Mouse (Mus musculus) kidney, embryonic 14.5 days (tissue): ENCODE data around the gene Map2k6. TPM values are rescaled to one million over a fixed set of nuclear protein-coding genes. Genes with fewer than 3 reads are reported as not detected.

Source experiments
- ATAC-seq: fragments of 200-750 bp; cut with Nextera tagmentation; 2 replicates; pipeline ENCODE4 v1.8.0; 2017; ENCODE audit warnings: moderate number of reproducible peaks, mild to moderate bottlenecking, moderate TSS enrichment, moderate library complexity; ENCODE audit not compliant: low FRiP score, low TSS enrichment
- H3K27ac ChIP-seq: fragments of 300-500 bp; sonication (generic); 2 replicates; pipeline ENCODE4 v1.5.1; 2014; ENCODE audit warnings: low read depth, mild to moderate bottlenecking, low read length, moderate library complexity, mixed read lengths
- H3K27me3 ChIP-seq: fragments of 300-500 bp; sonication (generic); 2 replicates; pipeline ENCODE4 v1.6.1; 2014; ENCODE audit warnings: mild to moderate bottlenecking, low read length; ENCODE audit not compliant: control insufficient read depth, insufficient read depth
- H3K36me3 ChIP-seq: fragments of 300-500 bp; sonication (generic); 2 replicates; pipeline ENCODE4 v1.6.1; 2014; ENCODE audit warnings: low read length, mixed read lengths; ENCODE audit not compliant: control insufficient read depth, insufficient read depth
- H3K4me1 ChIP-seq: fragments of 300-500 bp; sonication (generic); 2 replicates; pipeline ENCODE4 v1.6.1; 2014; ENCODE audit warnings: low read length, mixed read lengths; ENCODE audit not compliant: control insufficient read depth, insufficient read depth
- H3K4me2 ChIP-seq: fragments of 300-500 bp; sonication (generic); replicated peaks from 2 replicates; pipeline ENCODE4 v1.6.1; 2014; ENCODE audit warnings: low read depth, mild to moderate bottlenecking, low read length
- H3K4me3 ChIP-seq: fragments of 300-500 bp; sonication (generic); 2 replicates; pipeline ENCODE4 v1.5.1; 2014; ENCODE audit warnings: mild to moderate bottlenecking, low read length
- H3K9ac ChIP-seq: fragments of 300-500 bp; sonication (generic); 2 replicates; pipeline ENCODE4 v1.6.1; 2014; ENCODE audit warnings: low read depth, mild to moderate bottlenecking, low read length, moderate library complexity
- H3K9me3 ChIP-seq: fragments of 300-500 bp; sonication (generic); 2 replicates; pipeline ENCODE4 v1.6.1; 2016; ENCODE audit warnings: low read length; ENCODE audit not compliant: control insufficient read depth
- WGBS: fragments of 180-500 bp; shearing (Covaris S2); extraction: QIAGEN DNeasy Blood & Tissue Kit; methylation state at CpG from one replicate; pipeline ENCODE4 v1.1.7; 2014; 5-methylcytosine and 5-hydroxymethylcytosine counted together
- polyA plus RNA-seq: library from polyadenylated mRNA; unstranded; fragments of >200 nt; fragmentation: Nextera tagmentation; extraction: Ambion mirVana; gene quantifications from 2 replicates; pipeline ENCODE4 v1.2.1, GENCODE M21; 2014

The Map2k6 gene
- polyA plus RNA-seq, 1 experiment from 2014 or later: 26.6 TPM

GRCm38 (mm10) chr11:110416691-110417090, 17.8 kb downstream of the Map2k6 start:
- Histone ChIP-seq H3K27me3 (no peaks in the 10 kb centered on the region), H3K4me1 (no peaks in the 10 kb centered on the region), H3K4me3 (no peak overlapping the region), H3K9ac (no peak overlapping the region), H3K4me2 (no peak overlapping the region), H3K9me3 (no peaks in the 10 kb centered on the region), H3K36me3 (no peaks in the 10 kb centered on the region; the same call in 1 of the 2 replicates), H3K27ac (no peak overlapping the region)
- 91% methylated on average over 6 of the region's 6 CpGs for WGBS
- no peak for ATAC-seq

GRCm38 (mm10) chr11:110420463-110420862, 21.5 kb downstream of the Map2k6 start:
- H3K9me3 ChIP-seq: no peaks in the 10 kb centered on the region
- H3K4me1 ChIP-seq: no peaks in the 10 kb centered on the region
- WGBS: 89% methylated on average over 7 of the region's 7 CpGs
- no peak overlapping the region for H3K27ac ChIP-seq
- no peak for ATAC-seq
- no peak overlapping the region for H3K9ac ChIP-seq
- no peak overlapping the region for H3K4me3 ChIP-seq
- no peaks in the 10 kb centered on the region; the same call in 1 of the 2 replicates for H3K36me3 ChIP-seq
- no peaks in the 10 kb centered on the region for H3K27me3 ChIP-seq
- H3K4me2 ChIP-seq: no peak overlapping the region

GRCm38 (mm10) chr11:110426572-110427145, 27.7 kb downstream of the Map2k6 start:
- Histone ChIP-seq H3K9me3 (no peaks in the 10 kb centered on the region), H3K27ac (no peak overlapping the region), H3K9ac (no peak overlapping the region), H3K27me3 (no peaks in the 10 kb centered on the region), H3K4me1 (peaks cover 2% of the 10 kb centered on the region; the same call in 1 of the 2 replicates), H3K36me3 (no peaks in the 10 kb centered on the region), H3K4me2 (no peak overlapping the region), H3K4me3 (no peak overlapping the region)
- 49% methylated on average over 6 of the region's 6 CpGs for WGBS
- no peak for ATAC-seq

DNA sequence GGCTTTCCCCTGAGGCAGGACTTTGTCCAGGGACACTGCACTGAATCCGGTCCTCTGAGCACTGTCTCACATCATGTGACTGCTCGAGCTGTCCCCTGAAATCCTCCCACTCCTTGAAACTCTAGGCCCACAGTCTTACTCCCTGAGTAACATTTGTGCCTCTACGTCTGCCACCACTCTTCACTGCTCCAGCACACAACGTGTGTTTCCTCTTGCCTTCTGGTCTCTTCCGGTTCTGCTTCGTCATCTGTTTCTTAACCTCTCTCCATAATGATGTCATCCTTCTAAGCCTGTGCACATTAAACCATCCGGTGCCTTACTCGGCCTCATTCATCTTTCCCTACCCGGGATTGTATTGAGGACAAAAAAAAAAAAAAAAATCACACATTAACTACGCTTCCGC, 28.2 kb downstream of the Map2k6 start:
- Histone ChIP-seq H3K27ac (no peak overlapping the region), H3K9ac (no peak overlapping the region), H3K9me3 (no peaks in the 10 kb centered on the region), H3K27me3 (no peaks in the 10 kb centered on the region), H3K4me1 (peaks cover 2% of the 10 kb centered on the region; the same call in 1 of the 2 replicates), H3K4me2 (no peak overlapping the region), H3K4me3 (no peak overlapping the region), H3K36me3 (no peaks in the 10 kb centered on the region)
- WGBS: 36% methylated on average over 11 of the region's 11 CpGs
- peak; percentile 54; the same call in 1 of the 2 replicates for ATAC-seq

DNA sequence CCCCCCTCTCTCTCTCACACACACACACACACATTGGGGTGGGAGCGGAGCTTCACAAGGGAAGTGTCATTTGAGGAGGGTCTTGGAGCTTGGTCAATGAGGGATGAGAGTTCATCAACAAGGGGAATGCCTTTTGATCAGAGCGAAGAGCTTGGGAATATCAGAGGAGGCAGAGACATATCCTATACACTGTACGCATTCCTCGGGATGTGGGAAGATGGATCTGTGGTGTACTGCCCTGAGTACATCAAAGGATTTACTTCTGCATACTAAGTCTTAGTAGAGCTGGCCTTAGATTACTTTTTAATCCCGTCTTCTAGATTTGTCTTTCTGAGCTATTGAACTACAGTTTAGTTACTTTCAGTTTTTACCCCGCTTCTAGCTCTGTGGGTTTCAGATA, 30.1 kb downstream of the Map2k6 start:
- no peak overlapping the region for H3K4me2 ChIP-seq

GRCm38 (mm10) chr11:110429837-110430418, 31.0 kb downstream of the Map2k6 start:
- 71% methylated on average over 3 of the region's 3 CpGs for WGBS
- no peaks in the 10 kb centered on the region for H3K27me3 ChIP-seq
- ATAC-seq: no peak

More for the DNA sequence above, 30.1 kb downstream of the Map2k6 start:
- WGBS: 68% methylated on average over 6 of the region's 6 CpGs
- Histone ChIP-seq H3K9ac (no peak overlapping the region), H3K4me3 (no peak overlapping the region), H3K27ac (no peak overlapping the region), H3K9me3 (no peaks in the 10 kb centered on the region), H3K36me3 (no peaks in the 10 kb centered on the region), H3K4me1 (peaks cover 2% of the 10 kb centered on the region; the same call in 1 of the 2 replicates), H3K27me3 (no peaks in the 10 kb centered on the region)
- ATAC-seq: peak; percentile 61; the same call in 1 of the 2 replicates

DNA sequence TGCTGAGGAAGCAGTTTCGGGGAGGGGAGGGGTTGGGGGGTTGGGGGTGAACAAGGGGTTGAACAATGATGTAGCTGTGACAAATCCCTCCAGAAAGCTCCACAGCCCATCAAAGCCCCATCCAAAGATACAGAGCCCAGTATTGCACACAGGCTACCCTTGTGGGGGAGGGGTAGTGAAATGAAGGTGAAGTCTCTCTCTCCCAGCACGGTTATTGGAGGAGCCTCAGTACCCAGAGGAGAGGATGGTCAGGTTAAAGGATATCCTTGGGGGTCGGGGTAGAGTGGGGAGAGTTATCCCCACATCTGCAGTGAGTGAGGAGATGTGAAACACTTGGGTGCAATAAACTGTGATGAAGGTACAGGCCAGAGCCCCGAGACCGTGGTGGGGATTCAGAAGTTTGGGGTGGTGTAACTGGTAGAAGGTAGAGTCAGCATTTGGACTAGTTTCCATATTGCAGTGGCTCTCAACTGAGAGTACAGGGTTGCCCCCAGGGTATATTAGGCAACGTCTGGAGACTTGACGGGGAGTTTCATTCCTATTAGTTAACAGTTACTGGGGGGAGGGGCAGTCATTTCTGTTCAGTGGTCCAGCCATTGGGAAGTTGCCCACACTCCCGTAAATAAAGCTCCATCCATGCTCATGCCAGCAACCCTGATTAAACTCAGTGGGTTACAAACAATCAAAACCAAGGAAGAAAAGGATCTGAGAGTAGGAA, 37.1 kb downstream of the Map2k6 start:
- Histone ChIP-seq H3K9ac (no peak overlapping the region), H3K4me1 (no peaks in the 10 kb centered on the region), H3K9me3 (0 out of 2 replicates have a peak, but pooled peaks cover 3% of the 10 kb centered on the region), H3K36me3 (no peaks in the 10 kb centered on the region), H3K27ac (no peak overlapping the region), H3K27me3 (no peaks in the 10 kb centered on the region), H3K4me2 (no peak overlapping the region), H3K4me3 (no peak overlapping the region)
- WGBS: 75% methylated on average over 8 of the region's 8 CpGs
- ATAC-seq: no peak

More at GRCm38 (mm10) chr11:110429837-110430418, 31.0 kb downstream of the Map2k6 start:
- H3K9ac ChIP-seq: no peak overlapping the region
- no peak overlapping the region for H3K4me3 ChIP-seq
- H3K4me1 ChIP-seq: peaks cover 2% of the 10 kb centered on the region; the same call in 1 of the 2 replicates
- H3K36me3 ChIP-seq: no peaks in the 10 kb centered on the region
- no peak overlapping the region for H3K27ac ChIP-seq
- H3K4me2 ChIP-seq: no peak overlapping the region
- no peaks in the 10 kb centered on the region for H3K9me3 ChIP-seq

DNA sequence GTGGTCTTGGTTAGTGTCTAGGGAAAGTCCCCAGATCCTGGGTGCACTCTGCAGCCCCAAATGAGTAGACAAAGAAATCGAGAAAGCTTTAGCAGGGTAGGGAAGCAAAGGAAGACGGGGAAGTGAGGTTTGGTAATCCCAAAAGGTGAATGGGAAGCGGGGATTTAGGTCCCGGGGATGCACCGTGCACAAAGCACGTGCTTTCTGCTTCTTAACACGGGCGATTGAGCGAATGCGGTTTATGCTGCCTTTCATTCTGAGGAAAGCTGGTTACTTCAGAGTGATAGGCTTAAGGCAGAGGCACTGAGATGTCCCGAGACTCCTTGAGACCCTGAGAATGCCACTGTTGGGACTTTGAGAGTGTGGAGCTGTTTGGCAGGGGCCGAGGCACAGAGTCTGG, 38.1 kb downstream of the Map2k6 start:
- no peak overlapping the region for H3K4me2 ChIP-seq
- no peak overlapping the region for H3K4me3 ChIP-seq
- no peak for ATAC-seq
- H3K27me3 ChIP-seq: no peaks in the 10 kb centered on the region
- H3K4me1 ChIP-seq: no peaks in the 10 kb centered on the region
- H3K9me3 ChIP-seq: 0 out of 2 replicates have a peak, but pooled peaks cover 3% of the 10 kb centered on the region
- no peak overlapping the region for H3K27ac ChIP-seq
- WGBS: 82% methylated on average over 12 of the region's 12 CpGs
- no peaks in the 10 kb centered on the region for H3K36me3 ChIP-seq
- H3K9ac ChIP-seq: no peak overlapping the region

DNA sequence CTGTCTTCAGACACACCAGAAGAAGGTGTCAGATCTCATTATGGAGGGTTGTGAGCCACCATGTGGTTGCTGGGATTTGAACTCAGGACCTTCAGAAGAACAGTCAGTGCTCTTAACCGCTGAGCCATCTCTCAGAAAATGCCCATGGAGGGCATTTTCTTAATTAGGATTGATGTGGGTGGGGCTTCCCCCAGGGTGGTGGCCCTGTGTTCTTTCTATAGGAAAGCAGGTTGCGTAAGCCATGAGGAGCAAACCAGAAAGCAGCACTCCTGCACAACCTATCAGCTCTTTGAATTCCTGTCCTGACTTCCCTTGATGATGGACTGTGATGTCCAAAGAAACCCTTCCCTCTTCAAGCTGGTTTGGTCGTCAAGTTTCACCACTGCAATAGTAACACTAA, 39.2 kb downstream of the Map2k6 start:
- Histone ChIP-seq H3K4me2 (no peak overlapping the region), H3K9ac (no peak overlapping the region), H3K9me3 (0 out of 2 replicates have a peak, but pooled peaks cover 3% of the 10 kb centered on the region), H3K4me1 (no peaks in the 10 kb centered on the region), H3K27me3 (no peaks in the 10 kb centered on the region), H3K4me3 (no peak overlapping the region), H3K27ac (no peak overlapping the region), H3K36me3 (no peaks in the 10 kb centered on the region)
- ATAC-seq: no peak
- 92% methylated on average over 3 of the region's 3 CpGs for WGBS
